Mouse (Mus musculus) layer of hippocampus, postnatal 10 days (tissue): ENCODE results near the gene Abhd8. TPM values are rescaled to one million over a fixed set of nuclear protein-coding genes. Genes with fewer than 3 reads are reported as not detected.

Experiments used
- DNase-seq, 2 experiments: peaks; one replicate each; pipeline ENCODE4 v3.0.0; 2021; ENCODE audit warnings: low spot score in 2 of 2
- total RNA-seq, 2 experiments: library from RNA; stranded (reverse); gene quantifications; 2 replicates each; pipeline ENCODE4 v1.2.3; 2021

The Abhd8 gene
- total RNA-seq, 2 experiments from 2014 or later = 145 to 159 TPM

DNA sequence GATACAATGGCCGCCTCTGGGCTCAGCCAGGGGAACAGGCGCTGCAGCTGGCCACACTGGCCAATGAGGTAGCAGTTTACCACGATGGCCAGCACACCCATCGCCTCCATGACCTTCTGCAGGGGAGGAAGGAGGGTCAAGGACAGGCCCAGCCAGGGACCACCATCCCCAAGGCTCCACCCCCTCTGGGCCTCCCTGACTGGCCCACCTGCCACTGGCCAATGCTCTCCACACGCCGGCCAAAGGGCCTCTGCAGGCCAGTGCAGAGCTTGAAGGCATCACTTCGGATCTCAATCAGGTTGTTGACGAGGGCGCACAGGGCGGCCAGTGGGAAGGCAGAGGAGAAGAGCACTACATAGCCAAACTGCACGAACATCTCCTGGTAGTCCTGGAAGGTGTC lies 15.5 kb upstream of the Abhd8 start:
- no peak for DNase-seq

DNA sequence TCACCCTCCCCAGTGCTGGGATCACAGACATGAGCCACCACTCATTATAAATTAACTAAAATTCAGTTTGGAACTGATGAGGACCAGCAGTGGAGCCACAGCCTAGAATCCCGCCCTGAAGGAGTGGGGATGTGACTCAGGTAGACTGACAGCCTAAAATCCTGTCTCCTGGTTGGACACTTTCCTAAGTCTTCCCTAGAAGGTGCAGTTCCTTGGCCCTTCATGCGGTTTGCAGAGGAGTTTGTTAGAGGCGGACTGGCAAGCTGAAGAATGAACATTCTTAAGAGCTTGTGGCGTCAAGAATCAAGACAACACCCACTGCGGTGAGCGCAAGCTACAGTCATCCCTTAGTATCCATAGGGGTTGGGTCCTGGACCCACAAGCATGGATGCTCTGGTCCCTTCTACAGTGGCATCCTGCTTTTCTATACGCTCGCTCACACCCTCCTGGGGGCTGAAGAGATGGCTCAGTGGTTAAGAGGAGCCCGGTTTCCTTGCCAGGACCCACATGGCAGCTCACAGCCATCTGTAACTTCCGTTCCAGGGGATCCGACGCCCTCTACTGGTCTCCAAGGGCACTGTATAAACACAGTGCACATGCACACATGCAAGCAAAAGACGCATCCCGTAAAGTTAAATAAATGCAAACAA lies 13.9 kb upstream of the Abhd8 start:
- DNase-seq = peak; percentile 55 to 57

DNA sequence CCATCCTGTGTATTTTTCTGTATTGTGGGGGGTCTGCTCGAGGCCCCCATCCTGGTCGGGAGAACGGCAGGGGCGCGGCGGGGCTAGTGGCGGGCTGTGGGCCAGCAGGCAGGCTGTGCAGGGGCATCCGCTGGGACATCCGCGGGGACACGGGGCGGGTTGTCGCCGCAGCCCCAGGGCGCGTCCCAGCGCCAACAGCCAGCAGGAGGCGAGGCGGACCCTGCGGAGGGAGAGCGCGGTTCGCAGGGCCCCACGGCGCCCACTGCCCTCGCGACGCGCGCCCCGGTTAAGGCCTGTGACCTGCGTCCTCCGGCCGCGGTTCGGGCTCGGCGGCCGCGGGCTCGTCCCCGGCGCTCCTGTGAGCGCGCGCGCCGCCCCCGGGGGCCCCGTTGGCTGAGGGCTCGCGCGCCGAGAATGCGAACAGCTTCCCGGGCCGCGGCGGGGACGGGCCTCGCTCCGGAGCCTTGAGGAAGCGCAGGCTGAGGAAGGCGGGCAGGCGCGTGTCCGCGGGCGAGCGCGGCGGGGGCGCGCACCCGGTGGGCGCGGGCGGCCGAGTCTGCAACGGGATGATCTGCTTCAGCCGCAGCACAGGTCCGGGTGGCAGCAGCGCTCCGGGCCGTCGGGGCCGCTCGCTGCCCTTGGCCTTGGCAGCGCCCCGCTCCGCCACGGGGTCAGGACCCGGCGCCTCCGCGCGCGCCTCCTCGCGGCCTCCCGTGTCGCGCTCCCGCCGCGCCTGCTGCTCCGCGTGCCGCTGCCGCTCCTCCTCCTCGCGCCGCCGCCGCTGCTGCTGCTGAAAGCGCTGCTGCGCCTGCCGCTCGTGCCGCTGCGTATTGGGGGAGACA lies 12.9 kb upstream of the Abhd8 start:
- DNase-seq = peak; percentile 80 to 89

DNA sequence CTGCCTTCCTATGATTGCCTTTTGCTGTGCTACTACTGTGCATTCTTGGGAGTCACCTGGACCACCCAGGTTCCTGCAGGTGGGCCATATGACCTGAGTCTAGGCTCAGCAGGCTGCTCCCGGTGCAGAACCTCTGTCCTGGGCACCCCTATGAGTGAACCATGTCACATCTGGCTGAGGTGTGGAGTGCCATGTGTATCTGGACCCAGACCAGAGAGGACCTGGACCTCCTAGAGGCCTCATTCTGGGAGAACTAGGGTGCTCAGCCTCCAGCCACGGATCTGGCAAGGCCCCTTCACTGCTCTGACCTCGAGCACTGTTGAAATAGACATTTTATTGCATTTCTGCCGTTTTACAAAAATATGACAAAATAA lies 12.2 kb upstream of the Abhd8 start:
- peak in 1 of 2 experiments; percentile 39 for DNase-seq

DNA sequence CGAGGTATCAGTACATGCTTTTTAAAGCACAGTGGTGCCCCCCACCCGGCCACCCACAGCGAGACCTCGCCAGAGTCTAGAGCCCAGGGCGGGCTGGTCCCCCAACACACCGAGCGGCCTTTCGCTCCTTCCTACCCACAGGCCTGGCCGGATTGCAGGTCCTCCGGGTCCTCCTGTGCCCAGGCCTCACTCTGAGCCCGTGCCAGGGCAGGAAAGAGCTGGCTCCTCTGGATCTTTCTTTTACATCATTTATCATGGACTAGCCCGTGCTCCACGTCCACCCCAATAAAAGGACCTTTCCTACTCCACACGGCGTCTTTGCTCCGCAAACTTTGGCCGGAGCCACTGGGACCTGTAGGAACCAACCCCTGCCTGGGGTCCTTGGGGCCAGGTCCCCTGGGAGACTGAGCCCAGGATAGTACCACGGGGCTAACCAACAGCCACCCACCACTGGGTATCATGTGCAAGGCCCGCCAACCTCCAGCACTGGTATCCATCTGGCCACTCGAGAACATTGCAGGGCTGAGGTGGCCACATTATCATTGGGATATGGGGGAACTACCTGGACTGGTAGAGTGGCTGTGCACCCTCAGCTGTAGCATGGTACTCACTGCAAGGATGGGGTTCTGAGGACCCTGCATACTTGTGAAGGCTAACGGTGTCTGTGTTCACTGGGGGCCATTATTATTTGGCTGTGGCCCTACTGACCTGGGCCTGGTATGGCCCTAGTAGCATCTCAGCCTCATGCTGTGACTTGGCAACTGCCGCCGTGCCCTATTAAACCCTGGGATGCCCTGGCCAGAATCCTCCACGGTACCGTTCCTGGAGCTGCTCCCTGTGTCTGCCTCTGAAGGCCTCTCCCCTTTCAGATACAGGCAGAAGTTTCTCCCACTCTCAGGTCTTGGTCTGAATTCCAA lies 11.6 kb upstream of the Abhd8 start:
- peak in 1 of 2 experiments; percentile 42 for DNase-seq

DNA sequence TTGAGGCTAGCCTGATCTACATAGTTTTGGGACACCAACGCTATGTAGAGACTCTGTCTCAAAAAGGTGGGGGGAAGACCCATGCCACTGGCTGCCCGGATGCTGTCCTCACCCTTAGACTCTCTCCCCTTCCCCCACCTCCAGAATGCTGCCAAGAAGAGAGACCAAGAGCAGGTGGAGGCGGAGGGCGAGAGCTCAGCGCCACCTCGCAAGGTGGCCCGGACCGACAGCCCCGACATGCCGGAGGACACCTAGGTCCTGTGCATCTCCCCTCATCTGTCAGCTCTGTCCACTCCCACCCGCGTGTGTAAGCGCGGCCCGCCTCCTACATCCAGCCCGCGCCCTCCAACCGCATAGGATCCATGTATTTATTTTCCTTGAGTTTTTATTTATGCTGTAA lies 10.9 kb upstream of the Abhd8 start:
- no peak for DNase-seq

DNA sequence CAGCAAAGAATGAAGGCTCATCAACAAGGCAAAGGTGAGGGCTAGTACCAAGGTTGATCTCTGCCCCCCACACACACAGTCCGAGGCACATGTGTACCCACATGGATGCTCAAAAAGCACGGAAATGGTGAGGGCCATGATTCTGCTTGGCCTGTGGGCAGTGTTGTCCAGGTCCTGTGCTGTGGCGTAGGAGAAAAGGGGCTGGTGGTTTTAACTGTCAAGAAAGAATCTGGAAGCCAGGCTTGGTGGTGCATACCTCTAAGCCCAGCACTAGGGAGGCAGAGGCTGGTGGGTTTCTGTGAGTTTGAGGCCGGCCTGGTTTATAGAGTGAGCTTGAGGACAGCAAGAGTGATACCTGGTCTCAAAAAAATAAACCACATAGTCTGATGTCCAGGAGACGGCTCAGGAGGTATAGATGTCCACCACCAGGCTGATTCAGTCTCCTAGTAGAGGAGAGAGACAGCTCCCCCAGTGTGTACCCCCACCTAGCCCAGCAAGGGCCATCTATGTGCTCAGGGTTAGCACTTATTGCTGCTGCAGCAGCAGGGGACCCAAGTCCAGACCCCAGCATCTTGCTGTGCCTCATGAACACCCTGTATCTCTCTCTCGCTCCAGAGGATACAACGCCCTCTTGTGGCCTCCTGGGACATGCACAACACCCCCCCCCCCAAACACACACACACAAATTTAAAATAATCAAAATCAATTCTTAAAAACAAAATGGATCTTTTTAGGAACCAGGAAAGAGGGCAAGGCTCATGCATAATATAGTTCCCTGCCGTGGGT lies 9.3 kb upstream of the Abhd8 start:
- no peak for DNase-seq

DNA sequence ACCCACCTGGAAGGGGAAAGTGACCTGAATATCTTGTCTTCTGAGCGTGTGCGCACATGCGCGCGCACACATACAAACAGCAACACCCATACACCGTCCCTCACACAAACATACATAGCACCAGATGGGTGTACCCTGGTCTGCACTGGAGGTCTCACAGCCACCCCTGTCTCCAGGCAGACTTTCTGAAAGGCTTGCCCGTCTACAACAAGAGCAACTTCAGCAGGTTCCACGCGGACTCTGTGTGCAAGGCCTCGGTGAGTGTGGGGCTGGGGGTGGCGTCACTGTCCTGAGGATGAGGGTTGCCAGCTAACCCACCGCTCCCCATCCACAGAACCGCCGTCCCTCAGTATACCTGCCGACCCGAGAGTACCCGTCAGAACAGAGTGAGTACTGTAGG lies 8.4 kb upstream of the Abhd8 start:
- DNase-seq = no peak

DNA sequence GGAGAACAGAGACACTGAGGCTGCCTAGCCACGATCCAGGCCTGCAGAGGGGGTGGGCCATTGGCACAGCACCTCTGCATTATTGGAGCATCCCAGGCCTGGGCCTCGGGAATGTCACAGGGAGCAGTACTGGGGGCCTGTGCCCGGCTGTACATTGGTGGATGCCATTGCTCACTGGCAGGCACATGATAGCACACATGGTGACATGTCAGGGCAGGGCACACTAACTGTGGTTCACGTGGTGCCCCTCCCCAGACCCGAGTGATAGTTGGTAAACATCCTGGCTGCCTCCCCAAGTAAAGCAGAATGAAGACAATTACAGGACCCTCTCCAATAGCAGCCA lies 7.4 kb upstream of the Abhd8 start:
- no peak for DNase-seq

DNA sequence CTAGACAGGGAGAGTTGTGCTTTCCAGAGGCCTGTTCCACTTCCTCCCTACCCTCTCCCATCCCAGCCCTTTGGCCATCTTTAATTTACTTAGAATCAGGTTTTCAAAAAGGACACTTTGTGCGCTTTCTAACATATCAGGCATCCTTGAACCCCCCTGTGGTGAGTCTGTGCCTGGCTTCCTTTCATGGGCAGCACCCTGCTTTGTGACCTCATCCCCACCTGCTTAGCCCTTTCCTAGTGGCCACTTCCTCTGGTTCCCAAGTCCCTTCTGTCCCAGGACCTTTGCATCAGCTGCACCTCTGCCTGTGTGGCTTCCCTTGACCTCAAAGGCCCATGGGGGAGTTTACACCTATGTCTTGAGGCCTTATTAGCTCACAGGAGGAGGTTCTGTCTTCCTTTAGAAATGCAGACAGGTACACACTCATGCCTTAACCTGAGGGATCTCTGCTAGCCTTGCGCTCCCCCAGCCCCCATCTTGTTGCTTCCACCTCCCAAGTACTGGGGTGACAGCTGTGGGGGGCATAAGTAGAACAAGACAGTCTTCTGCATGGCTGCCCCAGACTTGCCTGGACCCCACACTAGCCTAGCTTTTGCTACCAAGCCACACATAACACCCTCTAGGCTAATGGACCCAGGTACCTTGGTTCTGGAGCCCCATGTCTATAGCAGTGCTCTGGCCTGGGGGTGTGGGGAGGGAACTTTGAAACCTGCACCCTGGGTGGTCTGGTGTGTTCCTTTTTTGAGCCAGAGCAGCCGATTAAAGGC lies 6.9 kb upstream of the Abhd8 start:
- peak in 1 of 2 experiments; percentile 13 for DNase-seq

DNA sequence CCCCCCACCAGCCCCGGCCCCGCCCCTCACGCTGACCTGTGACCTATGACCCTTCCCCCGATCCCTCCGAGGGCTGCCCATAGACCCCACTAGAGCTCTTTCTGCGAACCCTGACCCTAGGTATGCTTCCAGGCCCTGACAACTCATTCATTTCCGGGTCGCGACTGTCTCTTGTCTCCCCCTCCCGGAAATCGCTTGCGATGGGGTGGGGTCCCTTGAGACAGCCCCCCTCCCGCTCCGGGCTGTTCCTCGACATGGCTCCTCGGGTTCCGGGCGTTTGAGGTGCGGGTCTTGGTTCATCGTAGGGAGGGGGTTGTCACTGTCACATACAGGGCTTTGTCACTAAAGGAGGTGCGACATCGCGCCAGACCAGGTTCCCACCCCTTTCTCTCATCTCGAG lies 6.0 kb upstream of the Abhd8 start:
- DNase-seq = peak; percentile 62 to 74

DNA sequence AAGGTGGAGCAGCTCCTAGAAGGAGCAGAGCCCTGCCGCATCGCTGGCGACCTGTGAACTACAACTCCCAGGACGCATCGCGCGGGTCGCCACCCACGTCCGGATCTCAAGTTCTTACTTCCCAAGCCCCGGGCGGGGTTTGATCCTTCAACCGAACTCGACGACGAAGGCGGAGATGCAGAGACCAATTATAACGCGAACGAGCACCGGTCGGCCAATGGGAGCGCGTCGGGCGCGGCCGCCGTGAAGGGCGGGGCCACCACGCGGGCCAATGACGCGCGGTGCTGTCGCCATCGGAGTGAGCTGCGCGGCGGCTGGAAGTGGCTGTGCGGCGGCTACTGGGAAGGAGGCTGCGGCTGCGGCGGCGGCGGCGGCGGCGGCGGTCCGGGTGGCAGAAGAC lies 5.5 kb upstream of the Abhd8 start, which contains the start of gene Dda1:
TSS of gene Dda1 (plus strand) at position 284 of the 400 bp plus-strand sequence.
- DNase-seq = peak; percentile 95 to 96

DNA sequence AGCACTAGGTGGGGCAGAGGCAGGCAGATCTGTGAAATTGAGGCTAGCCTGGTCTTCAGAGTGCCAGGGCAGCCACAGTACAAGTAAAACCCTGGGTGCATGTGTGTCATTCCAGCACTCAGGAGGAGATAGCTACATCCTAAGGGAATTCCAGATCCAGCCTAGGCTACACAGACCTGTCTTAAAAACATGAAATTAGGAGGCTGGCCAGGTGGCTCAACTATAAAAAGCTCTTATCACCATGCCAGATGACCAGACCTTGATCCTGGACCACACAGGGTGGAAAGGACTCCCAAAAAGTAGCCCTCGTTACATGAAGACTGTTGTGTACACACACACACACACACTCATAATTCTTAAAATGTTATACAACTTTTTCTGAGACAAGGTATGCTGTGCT lies 4.5 kb upstream of the Abhd8 start:
- DNase-seq = no peak

DNA sequence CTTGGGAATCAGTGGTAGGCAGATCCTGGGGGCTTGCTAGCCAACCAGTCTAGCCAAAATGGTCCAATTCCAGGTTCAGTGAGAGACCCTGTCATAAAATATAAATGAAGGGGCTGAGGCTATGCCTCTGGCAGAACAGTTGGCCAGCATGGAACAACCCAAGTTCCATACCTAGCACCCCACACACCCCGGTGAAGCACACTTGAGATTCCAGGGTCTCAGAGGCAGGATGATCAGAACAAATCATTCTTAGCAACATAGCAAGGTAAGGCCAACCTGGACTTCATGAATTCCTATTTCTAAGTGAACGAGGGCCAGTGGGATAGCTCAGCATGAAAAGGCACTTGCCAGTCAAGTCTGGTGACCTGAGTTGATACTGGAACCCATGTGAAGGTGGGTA lies 3.7 kb upstream of the Abhd8 start:
- DNase-seq = no peak

DNA sequence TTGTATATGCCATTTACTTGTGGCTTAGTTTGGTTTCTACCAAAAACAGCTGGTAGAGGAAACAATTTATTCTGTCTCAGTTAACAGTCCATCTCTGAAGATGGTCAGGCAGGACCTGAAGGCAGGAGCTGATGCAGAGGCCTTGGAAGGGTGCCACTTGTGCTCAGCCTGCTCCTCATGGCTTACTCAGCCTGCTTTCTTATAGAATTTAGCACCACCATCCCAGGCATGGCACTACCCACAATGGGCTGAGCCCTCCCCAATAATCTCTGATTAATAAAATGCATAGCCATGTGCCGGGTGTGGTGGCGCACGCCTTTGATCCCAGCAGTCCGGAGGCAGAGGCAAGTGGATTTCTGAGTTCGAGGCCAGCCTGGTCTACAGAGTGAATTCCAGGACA lies 2.7 kb upstream of the Abhd8 start:
- peak; percentile 11 to 16 for DNase-seq

DNA sequence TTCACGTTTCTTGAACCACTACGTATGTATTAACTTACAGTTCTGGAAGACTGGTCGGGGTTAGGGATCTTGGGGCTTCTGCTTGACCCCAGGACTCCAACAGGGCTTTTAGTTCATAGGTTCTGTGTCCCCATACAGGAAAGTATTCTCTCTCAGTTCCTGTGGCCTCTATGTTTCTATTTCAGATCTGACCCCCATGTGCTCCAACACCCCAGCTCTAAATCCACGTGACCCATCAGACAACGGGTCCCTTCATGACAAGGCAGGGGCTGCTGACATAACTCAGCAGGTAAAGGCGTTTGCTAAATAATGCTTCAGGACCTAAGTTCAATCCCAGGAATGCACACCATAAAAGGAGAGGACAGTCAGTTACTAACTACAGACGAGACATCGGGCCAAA lies 2.3 kb upstream of the Abhd8 start:
- no peak for DNase-seq

DNA sequence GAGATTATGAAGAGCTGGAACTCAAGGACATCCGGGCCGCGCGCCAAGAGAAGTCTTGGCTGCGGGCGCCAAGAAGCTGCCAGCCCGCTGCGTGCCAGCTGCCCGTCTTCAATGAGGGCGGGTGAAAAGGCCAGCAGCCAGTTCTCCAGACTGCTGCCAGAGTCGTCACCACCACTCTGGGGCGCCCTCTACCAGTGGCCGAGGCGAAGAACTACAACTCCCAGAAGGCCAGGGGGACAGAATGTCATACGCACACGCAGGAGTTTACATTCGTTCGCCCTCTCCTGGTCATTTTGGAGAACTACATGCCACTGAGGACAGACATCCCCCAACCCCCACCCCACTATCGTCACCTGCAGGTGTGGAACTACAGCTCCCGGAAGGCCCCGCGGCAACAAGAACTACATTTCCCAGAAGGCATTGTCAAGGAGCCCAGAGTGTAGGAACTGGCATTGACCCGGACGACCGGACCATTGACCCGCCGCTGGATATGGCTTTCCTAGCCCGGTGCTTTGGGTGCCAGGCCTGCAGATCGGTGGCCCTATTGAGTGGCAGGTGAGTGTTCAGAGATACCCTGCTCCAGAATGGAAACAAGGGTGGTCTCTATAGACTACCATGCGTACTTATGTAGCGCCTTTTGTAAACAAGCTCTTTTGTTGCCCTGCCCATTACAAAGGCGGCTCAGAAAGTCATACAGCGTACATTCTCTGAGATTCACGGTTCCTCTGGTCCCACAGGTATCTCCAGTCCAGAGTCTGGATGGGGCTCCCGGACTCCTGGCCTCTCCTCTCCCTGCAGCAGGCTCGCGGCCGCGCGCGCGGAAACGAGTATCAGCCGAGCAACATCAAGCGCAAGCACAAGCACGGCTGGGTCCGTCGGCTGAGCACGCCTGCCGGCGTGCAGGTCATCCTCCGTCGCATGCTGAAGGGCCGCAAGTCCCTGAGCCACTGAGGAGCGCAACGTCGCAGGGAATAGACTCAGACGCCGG lies 1.4 kb upstream of the Abhd8 start, which contains the start of gene Mrpl34:
TSS of gene Mrpl34 (plus strand) at position 447 of the 988 bp plus-strand sequence.
- peak; percentile 99 to 100 for DNase-seq

DNA sequence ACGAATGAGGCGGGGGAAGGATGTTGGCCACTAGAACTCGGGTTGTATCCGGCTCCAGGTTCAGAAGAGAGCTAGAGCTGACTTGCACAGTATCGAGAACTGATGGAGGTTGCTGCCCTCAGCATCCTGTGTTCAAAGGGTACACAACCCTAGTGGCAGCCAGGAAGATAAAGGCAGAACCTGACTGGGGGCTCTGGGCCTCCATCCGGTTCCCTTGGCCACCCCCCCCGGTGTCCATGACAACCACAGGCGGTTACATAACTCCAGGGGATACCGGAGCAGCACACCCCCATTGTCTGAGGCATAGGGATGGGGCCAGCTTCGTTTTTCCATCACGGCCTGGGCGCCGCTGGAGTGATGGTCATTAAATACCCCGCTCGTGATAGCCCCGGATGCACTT lies 669 bp downstream of the Abhd8 start:
- DNase-seq = no peak

DNA sequence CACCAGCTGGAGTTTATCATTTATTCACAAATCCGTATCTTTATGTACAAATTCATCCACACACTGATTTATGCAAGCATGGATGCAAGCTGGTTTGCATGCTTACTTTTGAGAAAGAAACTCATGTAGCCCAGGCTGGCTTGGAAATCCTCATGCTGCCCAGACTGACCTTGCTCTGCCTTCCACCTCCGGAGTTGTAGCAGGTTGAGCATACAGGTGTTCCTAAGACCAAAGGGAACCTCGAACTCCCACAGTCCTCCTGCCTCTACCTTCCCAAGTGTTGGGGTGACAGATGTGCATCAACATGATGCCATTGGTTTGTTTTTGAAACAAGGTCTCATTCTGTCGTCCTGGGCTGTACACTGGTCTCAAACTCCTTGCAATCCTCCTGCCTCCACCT lies 1.3 kb downstream of the Abhd8 start:
- peak; percentile 7 to 13 for DNase-seq
